Mouse (Mus musculus) cerebellum, adult 18-20 months (tissue): ENCODE data around the gene Chka.

Experiments used
- DNase-seq, 2 experiments: peaks; one replicate each; pipeline ENCODE4 v3.0.0; 2021

The Chka gene

GRCm38 (mm10) chr19:3890181-3890580 is 38.6 kb downstream of the Chka start:
- DNase-seq: no peak

GRCm38 (mm10) chr19:3893545-3894116 is 42.1 kb downstream of the Chka start:
- DNase-seq: no peak

- DNase-seq: no peak
Observed at GRCm38 (mm10) chr19:3894294-3894693, 42.7 kb downstream of the Chka start.

- DNase-seq: no peak
Observed at GRCm38 (mm10) chr19:3895171-3895631, 43.6 kb downstream of the Chka start.

- no peak for DNase-seq
Observed at GRCm38 (mm10) chr19:3896208-3896607, 44.6 kb downstream of the Chka start.

GRCm38 (mm10) chr19:3897557-3897956 is 46.0 kb downstream of the Chka start:
- DNase-seq: no peak

GRCm38 (mm10) chr19:3898952-3899351 is 47.4 kb downstream of the Chka start:
- no peak for DNase-seq

GRCm38 (mm10) chr19:3899618-3900017 is 48.0 kb downstream of the Chka start:
- no peak for DNase-seq

- no peak for DNase-seq
Observed at GRCm38 (mm10) chr19:3902966-3903365, 51.4 kb downstream of the Chka start.

GRCm38 (mm10) chr19:3903648-3904362 is 52.2 kb downstream of the Chka start:
- no peak for DNase-seq

GRCm38 (mm10) chr19:3904363-3904675 is 52.7 kb downstream of the Chka start:
- DNase-seq: no peak

- DNase-seq: no peak
Observed at GRCm38 (mm10) chr19:3905261-3905969, 53.8 kb downstream of the Chka start.

GRCm38 (mm10) chr19:3906326-3906725 is 54.8 kb downstream of the Chka start:
- DNase-seq: no peak

GRCm38 (mm10) chr19:3906795-3907786 is 55.5 kb downstream of the Chka start, which contains the start of gene Tcirg1:
Gene Tcirg1, minus strand, starts transcription at chr19:3907133.
- DNase-seq: peak; percentile 49 to 53

GRCm38 (mm10) chr19:3907876-3908660 is 56.5 kb downstream of the Chka start:
- DNase-seq: no peak

- DNase-seq: no peak
Observed at GRCm38 (mm10) chr19:3910206-3910605, 58.6 kb downstream of the Chka start.

GRCm38 (mm10) chr19:3912337-3913204 is 61.0 kb downstream of the Chka start, which contains the start of gene Ndufs8:
Gene Ndufs8, minus strand, starts transcription at chr19:3912774.
- peak; percentile 89 to 96 for DNase-seq

- DNase-seq: no peak
Observed at GRCm38 (mm10) chr19:3913692-3914091, 62.1 kb downstream of the Chka start.

GRCm38 (mm10) chr19:3914535-3914934 is 63.0 kb downstream of the Chka start:
- DNase-seq: no peak

GRCm38 (mm10) chr19:3916727-3917126 is 65.2 kb downstream of the Chka start:
- DNase-seq: no peak

GRCm38 (mm10) chr19:3919928-3920327 is 68.4 kb downstream of the Chka start:
- DNase-seq: no peak
